Mouse (Mus musculus) hindbrain, embryonic 16.5 days (tissue): ENCODE results near the gene Lrrc8a. TPM values are rescaled to one million over a fixed set of nuclear protein-coding genes. Genes with fewer than 3 reads are reported as not detected.

Experiments
- ATAC-seq: fragments of 200-750 bp; cut with Nextera tagmentation; 2 replicates; pipeline ENCODE4 v1.8.0; 2017; ENCODE audit warnings: moderate TSS enrichment, moderate library complexity
- H3K27ac ChIP-seq: fragments of 300-500 bp; sonication (generic); 2 replicates; pipeline ENCODE4 v1.5.1; 2014; ENCODE audit warnings: low read depth, mild to moderate bottlenecking, control low read depth, low read length, moderate library complexity
- H3K27me3 ChIP-seq: fragments of 300-500 bp; sonication (generic); replicated peaks from 2 replicates; pipeline ENCODE4 v1.6.1; 2014; ENCODE audit warnings: low read length; ENCODE audit not compliant: control insufficient read depth, insufficient read depth
- H3K36me3 ChIP-seq: fragments of 300-500 bp; sonication (generic); 2 replicates; pipeline ENCODE4 v1.6.1; 2014; ENCODE audit warnings: mild to moderate bottlenecking, low read length, moderate library complexity, mixed read lengths; ENCODE audit not compliant: control insufficient read depth, insufficient read depth
- H3K4me1 ChIP-seq: fragments of 300-500 bp; sonication (generic); 2 replicates; pipeline ENCODE4 v1.6.1; 2014; ENCODE audit warnings: low read depth, low read length; ENCODE audit not compliant: control insufficient read depth, insufficient read depth
- H3K4me2 ChIP-seq: fragments of 300-500 bp; sonication (generic); 2 replicates; pipeline ENCODE4 v1.6.1; 2014; ENCODE audit warnings: mild to moderate bottlenecking, low read length, control low read depth, moderate library complexity
- H3K4me3 ChIP-seq: fragments of 300-500 bp; sonication (generic); 2 replicates; pipeline ENCODE4 v1.5.1; 2014; ENCODE audit warnings: mild to moderate bottlenecking, low read length, control low read depth, moderate library complexity
- H3K9ac ChIP-seq: fragments of 300-500 bp; sonication (generic); 2 replicates; pipeline ENCODE4 v1.6.1; 2014; ENCODE audit warnings: low read depth, mild to moderate bottlenecking, control low read depth, low read length, moderate library complexity
- H3K9me3 ChIP-seq: fragments of 300-500 bp; sonication (generic); 2 replicates; pipeline ENCODE4 v1.6.1; 2014; ENCODE audit warnings: mild to moderate bottlenecking, low read length, moderate library complexity; ENCODE audit not compliant: control insufficient read depth
- WGBS: fragments of 180-500 bp; shearing (Covaris S2); extraction: QIAGEN DNeasy Blood & Tissue Kit; methylation state at CpG from one replicate; pipeline ENCODE4 v1.1.7; 2014; 5-methylcytosine and 5-hydroxymethylcytosine counted together
- polyA plus RNA-seq: library from polyadenylated mRNA; unstranded; fragments of >200 nt; fragmentation: Nextera tagmentation; extraction: Ambion mirVana; gene quantifications from 2 replicates; pipeline ENCODE4 v1.2.1, GENCODE M21; 2015

Gene Lrrc8a
- polyA plus RNA-seq, 1 experiment from 2014 or later, result 53.6 TPM

DNA sequence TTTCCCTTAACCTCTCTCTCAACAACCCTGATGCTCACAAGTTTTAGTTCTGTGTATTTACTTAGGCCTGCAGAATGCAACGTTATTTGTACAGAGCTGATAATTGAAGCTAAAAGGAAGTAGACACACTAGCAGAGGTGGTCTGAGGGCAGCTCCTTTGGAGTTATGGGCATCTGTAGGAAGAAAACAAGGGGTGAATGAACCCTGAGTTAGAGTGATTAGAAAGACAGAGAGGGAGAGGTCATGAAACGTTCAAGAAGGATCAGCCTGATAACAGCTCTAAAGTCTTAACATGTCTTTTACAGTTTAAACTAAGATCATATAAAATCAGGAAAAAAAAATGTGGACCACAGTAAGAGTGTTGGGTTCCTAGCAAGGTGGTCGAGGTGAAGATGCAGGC, 71.8 kb downstream of the Lrrc8a start:
- no peak overlapping the region for H3K4me3 ChIP-seq
- H3K27me3 ChIP-seq, result no peaks in the 10 kb centered on the region
- no peak overlapping the region for H3K9ac ChIP-seq
- H3K9me3 ChIP-seq, result no peaks in the 10 kb centered on the region
- no peak overlapping the region for H3K4me2 ChIP-seq
- H3K36me3 ChIP-seq, result peaks cover 68% of the 10 kb centered on the region
- ATAC-seq, result no peak
- WGBS, result 94% methylated on average over 3 of the region's 3 CpGs
- no peaks in the 10 kb centered on the region for H3K4me1 ChIP-seq
- no peak overlapping the region for H3K27ac ChIP-seq

DNA sequence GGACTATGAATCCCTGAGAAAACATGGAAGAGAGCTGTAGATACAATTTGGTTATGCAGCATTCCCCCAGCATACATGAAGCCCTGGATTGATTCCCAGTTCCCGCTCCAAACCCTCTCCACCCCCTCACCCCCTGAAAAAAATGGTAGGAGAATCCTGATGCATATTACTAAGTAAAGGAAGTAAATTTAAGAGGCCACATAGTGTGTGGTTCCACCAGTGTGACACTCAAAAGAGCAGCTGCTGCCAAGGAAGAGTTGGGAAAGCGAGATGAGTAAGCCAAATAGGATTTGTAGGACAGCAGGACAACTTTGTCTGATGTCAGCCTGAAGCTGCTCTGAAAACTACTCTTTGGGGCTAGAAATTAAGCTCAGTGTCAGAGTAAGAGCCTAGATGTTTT, 74.0 kb downstream of the Lrrc8a start:
- no peak overlapping the region for H3K9ac ChIP-seq
- no peak for ATAC-seq
- H3K27me3 ChIP-seq, result no peaks in the 10 kb centered on the region
- H3K4me2 ChIP-seq, result no peak overlapping the region
- WGBS, result 91% methylated on average over 2 of the region's 2 CpGs
- no peaks in the 10 kb centered on the region for H3K9me3 ChIP-seq
- H3K4me3 ChIP-seq, result no peak overlapping the region
- H3K27ac ChIP-seq, result no peak overlapping the region
- no peaks in the 10 kb centered on the region for H3K4me1 ChIP-seq
- H3K36me3 ChIP-seq, result peaks cover 66% of the 10 kb centered on the region

Other genes starting within 250 kb of the Lrrc8a start
- 76.4 and 78.1 TPM in 2 replicates for gene Wdr34, start 188.8 kb upstream of the Lrrc8a start, polyA plus RNA-seq
- gene Set, start 180.3 kb upstream of the Lrrc8a start, polyA plus RNA-seq, result 284 and 285 TPM in 2 replicates
- 1.6 and 2.1 TPM in 2 replicates for gene Pkn3, start 160.0 kb upstream of the Lrrc8a start, polyA plus RNA-seq
- gene Zdhhc12, start 144.1 kb upstream of the Lrrc8a start, polyA plus RNA-seq, result 31.3 and 32.2 TPM in 2 replicates
- 10.4 and 11.3 TPM in 2 replicates for gene Zer1, start 113.1 kb upstream of the Lrrc8a start, polyA plus RNA-seq
- 8.8 and 10.0 TPM in 2 replicates for gene Tbc1d13, start 104.0 kb upstream of the Lrrc8a start, polyA plus RNA-seq
- 24.0 and 29.2 TPM in 2 replicates for gene Endog, start 66.2 kb upstream of the Lrrc8a start, polyA plus RNA-seq
- gene Spout1, start 59.3 kb upstream of the Lrrc8a start, polyA plus RNA-seq, result 71.2 and 72.4 TPM in 2 replicates
- gene Kyat1, start 31.9 kb upstream of the Lrrc8a start, polyA plus RNA-seq, result 14.8 and 15.2 TPM in 2 replicates
- gene Gm28035, start 2.9 kb downstream of the Lrrc8a start, polyA plus RNA-seq, result 0.15 and 0.16 TPM in 2 replicates
- gene Phyhd1, start 28.5 kb downstream of the Lrrc8a start, polyA plus RNA-seq, result 5.9 and 7.0 TPM in 2 replicates
- gene Gm28038, start 43.3 kb downstream of the Lrrc8a start, polyA plus RNA-seq, result not detected in 2 replicates
- 44.9 and 45.8 TPM in 2 replicates for gene Dolk, start 48.6 kb downstream of the Lrrc8a start, polyA plus RNA-seq
- 15.8 and 23.4 TPM in 2 replicates for gene Nup188, start 48.7 kb downstream of the Lrrc8a start, polyA plus RNA-seq
- gene Sh3glb2, start 121.6 kb downstream of the Lrrc8a start, polyA plus RNA-seq, result 208 and 221 TPM in 2 replicates
- gene Miga2, start 126.5 kb downstream of the Lrrc8a start, polyA plus RNA-seq, result 38.2 and 39.7 TPM in 2 replicates
- 63.7 and 67.7 TPM in 2 replicates for gene Dolpp1, start 154.5 kb downstream of the Lrrc8a start, polyA plus RNA-seq
- gene Crat, start 178.1 kb downstream of the Lrrc8a start, polyA plus RNA-seq, result 25.4 and 30.8 TPM in 2 replicates
- gene Ptpa, start 178.3 kb downstream of the Lrrc8a start, polyA plus RNA-seq, result 153 and 159 TPM in 2 replicates
- gene Ier5l, start 236.5 kb downstream of the Lrrc8a start, polyA plus RNA-seq, result 1.2 and 1.4 TPM in 2 replicates